Mouse (Mus musculus) CH12.LX (cell line): ENCODE data around the gene Spen. TPM values are rescaled to one million over a fixed set of nuclear protein-coding genes. Genes with fewer than 3 reads are reported as not detected.

Experiments used
- DNase-seq: peaks from one replicate; pipeline ENCODE4 v3.0.0-alpha.2; 2013; ENCODE audit errors: extremely low read depth
- H3K27ac ChIP-seq: 2 replicates; pipeline ENCODE4 v1.5.1; 2012; ENCODE audit warnings: low read depth, mild to moderate bottlenecking, control low read depth, moderate library complexity; ENCODE audit not compliant: insufficient read depth
- H3K27me3 ChIP-seq: replicated peaks from 2 replicates; pipeline ENCODE3; 2012; ENCODE audit warnings: inconsistent platforms
- H3K36me3 ChIP-seq, 2 experiments: replicated peaks in 1 of 2; 2 replicates each; pipeline versions ENCODE3 to v1.6.1; 2012; ENCODE audit warnings: inconsistent platforms in 1 of 2, low read length in 1 of 2, mild to moderate bottlenecking in 1 of 2, mixed read lengths in 1 of 2, moderate library complexity in 1 of 2; ENCODE audit not compliant: control insufficient read depth in 1 of 2, insufficient read depth in 1 of 2
- H3K4me1 ChIP-seq, 2 experiments: 2 replicates each; pipeline ENCODE4 v1.6.1; 2012; ENCODE audit warnings: inconsistent platforms in 1 of 2, moderate library complexity in 1 of 2; ENCODE audit not compliant: insufficient read depth in 2 of 2, control insufficient read depth in 1 of 2
- H3K4me2 ChIP-seq: 2 replicates; pipeline ENCODE4 v1.6.1; 2012; ENCODE audit warnings: low read depth, mild to moderate bottlenecking, control low read depth; ENCODE audit not compliant: poor library complexity, insufficient read depth, severe bottlenecking
- H3K4me3 ChIP-seq, 3 experiments: fragments of 150-350 bp in 1 of 3; sonication (generic) in 1 of 3; replicated peaks in 1 of 3; 2 replicates each; pipeline versions ENCODE3 to v1.5.1; 2011 to 2012; ENCODE audit warnings: low read depth in 2 of 3, low read length in 2 of 3, mild to moderate bottlenecking in 2 of 3, moderate library complexity in 2 of 3, control low read depth in 1 of 3, improper control_type of control experiment in 1 of 3, inconsistent platforms in 1 of 3, mixed read lengths in 1 of 3; ENCODE audit not compliant: poor library complexity in 1 of 3
- H3K79me2 ChIP-seq: replicated peaks from 2 replicates; pipeline ENCODE4 v1.6.1; 2012; ENCODE audit warnings: mild to moderate bottlenecking, moderate library complexity; ENCODE audit not compliant: control insufficient read depth, poor library complexity, insufficient read depth, severe bottlenecking; ENCODE audit errors: extremely low read depth
- H3K9ac ChIP-seq: 2 replicates; pipeline ENCODE4 v1.6.1; 2012; ENCODE audit warnings: low read depth, mild to moderate bottlenecking, control low read depth, moderate library complexity; ENCODE audit not compliant: insufficient read depth
- H3K9me3 ChIP-seq: replicated peaks from 2 replicates; pipeline ENCODE3; 2012; ENCODE audit warnings: low read length, inconsistent platforms, mixed read lengths
- BHLHE40 ChIP-seq: IDR thresholded peaks from 2 replicates; pipeline ENCODE4 v1.6.1; 2011; ENCODE audit warnings: mild to moderate bottlenecking, low read depth, low read length, improper control_type of control experiment
- CHD1 ChIP-seq: IDR thresholded peaks from 2 replicates; pipeline ENCODE4 v1.6.1; 2012; ENCODE audit warnings: low read depth, low read length, improper control_type of control experiment, inconsistent platforms
- CHD2 ChIP-seq: IDR thresholded peaks from 2 replicates; pipeline ENCODE4 v1.6.1; 2011; ENCODE audit warnings: low read length, improper control_type of control experiment
- CTCF ChIP-seq, 2 experiments: IDR thresholded peaks in 1 of 2; conservative IDR thresholded peaks in 1 of 2; 2 replicates each; pipeline ENCODE4 v1.5.1; 2011 to 2012; ENCODE audit warnings: low read depth in 2 of 2, low read length in 2 of 2, improper control_type of control experiment in 1 of 2, inconsistent platforms in 1 of 2, mild to moderate bottlenecking in 1 of 2, moderate library complexity in 1 of 2
- E2F4 ChIP-seq: IDR thresholded peaks from 2 replicates; pipeline ENCODE4 v1.6.1; 2011; ENCODE audit warnings: low read depth, low read length, improper control_type of control experiment; ENCODE audit not compliant: insufficient replicate concordance
- ELF1 ChIP-seq: IDR thresholded peaks from 2 replicates; pipeline ENCODE4 v1.6.1; 2014; ENCODE audit warnings: low read depth, mild to moderate bottlenecking, inconsistent platforms, low read length, improper control_type of control experiment
- ETS1 ChIP-seq: conservative IDR thresholded peaks from 2 replicates; pipeline ENCODE4 v1.6.1; 2012; ENCODE audit warnings: low read depth, mild to moderate bottlenecking, inconsistent platforms, low read length, improper control_type of control experiment, moderate library complexity
- GABPA ChIP-seq: IDR thresholded peaks from 2 replicates; pipeline ENCODE4 v1.6.1; 2012; ENCODE audit warnings: low read depth, low read length, improper control_type of control experiment, inconsistent platforms; ENCODE audit not compliant: insufficient replicate concordance
- HCFC1 ChIP-seq: IDR thresholded peaks from 2 replicates; pipeline ENCODE4 v1.6.1; 2012; ENCODE audit warnings: low read depth, mild to moderate bottlenecking, inconsistent platforms, low read length, improper control_type of control experiment
- JUN ChIP-seq: IDR thresholded peaks from 2 replicates; pipeline ENCODE4 v1.6.1; 2011; ENCODE audit warnings: low read depth, mild to moderate bottlenecking, low read length, improper control_type of control experiment, moderate library complexity; ENCODE audit not compliant: insufficient read depth
- MAFK ChIP-seq: IDR thresholded peaks from 2 replicates; pipeline ENCODE4 v1.6.1; 2011; ENCODE audit warnings: low read length, improper control_type of control experiment; ENCODE audit not compliant: insufficient replicate concordance
- MAZ ChIP-seq: IDR thresholded peaks from 2 replicates; pipeline ENCODE4 v1.6.1; 2012; ENCODE audit warnings: low read depth, mild to moderate bottlenecking, inconsistent platforms, low read length, improper control_type of control experiment, moderate library complexity
- MYC ChIP-seq: IDR thresholded peaks from 2 replicates; pipeline ENCODE4 v1.6.1; 2011; ENCODE audit warnings: low read depth, mild to moderate bottlenecking, improper control_type of control experiment, low read length
- NELFE ChIP-seq: IDR thresholded peaks from 2 replicates; pipeline ENCODE4 v1.6.1; 2011; ENCODE audit warnings: low read depth, low read length, improper control_type of control experiment
- POLR2A ChIP-seq: IDR thresholded peaks from 2 replicates; pipeline ENCODE4 v1.6.1; 2011; ENCODE audit warnings: low read depth, mild to moderate bottlenecking, improper control_type of control experiment, low read length
- RAD21 ChIP-seq: IDR thresholded peaks from 2 replicates; pipeline ENCODE4 v1.6.1; 2011; ENCODE audit warnings: low read depth, mild to moderate bottlenecking, low read length, improper control_type of control experiment, moderate library complexity
- RCOR1 ChIP-seq: conservative IDR thresholded peaks from 2 replicates; pipeline ENCODE4 v1.6.1; 2012; ENCODE audit warnings: low read depth, mild to moderate bottlenecking, inconsistent platforms, low read length, improper control_type of control experiment
- SIN3A ChIP-seq: IDR thresholded peaks from 2 replicates; pipeline ENCODE4 v1.6.1; 2012; ENCODE audit warnings: low read length, improper control_type of control experiment, inconsistent platforms
- SMC3 ChIP-seq: IDR thresholded peaks from 2 replicates; pipeline ENCODE4 v1.6.1; 2011; ENCODE audit warnings: low read depth, low read length, improper control_type of control experiment
- TCF12 ChIP-seq: IDR thresholded peaks from 2 replicates; pipeline ENCODE4 v1.6.1; 2014; ENCODE audit warnings: low read depth, mild to moderate bottlenecking, inconsistent platforms, low read length, improper control_type of control experiment
- UBTF ChIP-seq: IDR thresholded peaks from 2 replicates; pipeline ENCODE4 v1.6.1; 2012; ENCODE audit warnings: low read depth, mild to moderate bottlenecking, inconsistent platforms, low read length, improper control_type of control experiment, moderate library complexity
- USF2 ChIP-seq: conservative IDR thresholded peaks from 2 replicates; pipeline ENCODE4 v1.6.1; 2011; ENCODE audit warnings: low read depth, low read length, improper control_type of control experiment
- ZKSCAN1 ChIP-seq: IDR thresholded peaks from 2 replicates; pipeline ENCODE4 v1.6.1; 2012; ENCODE audit warnings: low read depth, inconsistent platforms, low read length, improper control_type of control experiment, borderline replicate concordance
- ZMIZ1 ChIP-seq: IDR thresholded peaks from 2 replicates; pipeline ENCODE4 v1.6.1; 2012; ENCODE audit warnings: low read depth, mild to moderate bottlenecking, inconsistent platforms, low read length, improper control_type of control experiment
- ZNF384 ChIP-seq: IDR thresholded peaks from 2 replicates; pipeline ENCODE4 v1.6.1; 2012; ENCODE audit warnings: low read depth, low read length, improper control_type of control experiment, inconsistent platforms
- dilution Hi-C: fragments of 300-500 bp; cut with MboI; formaldehyde crosslinking; loops from 2 replicates; pipeline ENCODE4 v1.14.3; 2020; ENCODE audit warnings: low sequenced_read_pairs; ENCODE audit not compliant: extremely low pct_unique_long_range_greater_than_20kb, extremely low pct_ligation_motif_present
- in situ Hi-C: fragments of 300-500 bp; cut with MboI; formaldehyde crosslinking; loops from 3 replicates; pipeline ENCODE4 v1.14.3; 2019; ENCODE audit warnings: low sequenced_read_pairs, low pct_ligation_motif_present, low pct_unique_long_range_greater_than_20kb, mixed read lengths
- polyA plus RNA-seq: library from polyadenylated mRNA; unstranded; fragments of >175 nt; gene quantifications from 2 replicates; pipeline ENCODE4 v1.2.1, GENCODE M21; 2012; ENCODE audit warnings: low read depth; ENCODE audit not compliant: insufficient read length
- total RNA-seq, 2 experiments: library from RNA; depleted of rRNA; stranded (reverse); fragments of 300-350 nt in 1 of 2; fragments of >200 nt in 1 of 2; gene quantifications; 2 replicates each; pipeline ENCODE4 v1.2.3; 2012 to 2014

Gene Spen
- total and polyA plus RNA-seq, 3 experiments: 4.0 to 21.6 (median 10.2) TPM

- in situ Hi-C loops: no loop called here
- H3K4me2 ChIP-seq: peak overlapping the region; percentile 82; the same call in 1 of the 2 replicates
- peaks cover 12 to 36% of the 10 kb centered on the region in 2 experiments for H3K4me1 ChIP-seq
- H3K36me3 ChIP-seq: no peaks in the 10 kb centered on the region
- no peaks in the 10 kb centered on the region for H3K9me3 ChIP-seq
- H3K27ac ChIP-seq: no peak overlapping the region
- H3K9ac ChIP-seq: peak overlapping the region; percentile 41
- H3K27me3 ChIP-seq: peaks cover 1% of the 10 kb centered on the region
- peak overlapping the region in 1 of 3 experiments; percentile 48 for H3K4me3 ChIP-seq
- no peak for TF ChIP-seq USF2
- TF ChIP-seq RCOR1: no peak
- TF ChIP-seq TCF12: no peak
- no peak for TF ChIP-seq CHD1
- no peak for TF ChIP-seq SMC3
- TF ChIP-seq CHD2: no peak
- TF ChIP-seq ZMIZ1: no peak
- no peak for TF ChIP-seq ZKSCAN1
- TF ChIP-seq, all 38 proteins: peak for 0
- H3K79me2 ChIP-seq: no peaks in the 10 kb centered on the region
- no peak for DNase-seq
- dilution Hi-C loops: no loop called here
These were observed 111.3 kb downstream of the Spen start for GRCm38 (mm10) chr4:141426796-141427745.

- dilution Hi-C loops: no loop called here
- in situ Hi-C loops: no loop called here
- peak overlapping the region; percentile 82 for H3K4me2 ChIP-seq
- no peaks in the 10 kb centered on the region for H3K79me2 ChIP-seq
- peaks cover 12 to 40% of the 10 kb centered on the region in 2 experiments for H3K4me1 ChIP-seq
- peak overlapping the region; percentile 66; the same call in 1 of the 2 replicates for H3K27ac ChIP-seq
- peak overlapping the region; percentile 50 to 63 (median 58) for H3K4me3 ChIP-seq
- peak; percentile 89 for DNase-seq
- peak overlapping the region; percentile 41 for H3K9ac ChIP-seq
- peaks cover 1% of the 10 kb centered on the region for H3K27me3 ChIP-seq
- no peaks in the 10 kb centered on the region for H3K36me3 ChIP-seq
- no peaks in the 10 kb centered on the region for H3K9me3 ChIP-seq
- no peak for TF ChIP-seq GABPA
- TF ChIP-seq CHD2: peak; percentile 87
- TF ChIP-seq MYC: no peak
- peak; percentile 24; the same call in 1 of the 2 replicates for TF ChIP-seq HCFC1
- TF ChIP-seq ZMIZ1: peak; percentile 52; the same call in 1 of the 2 replicates
- peak; percentile 87 for TF ChIP-seq BHLHE40
- TF ChIP-seq POLR2A: peak; percentile 48
- no peak for TF ChIP-seq RAD21
- TF ChIP-seq CTCF (conservative IDR thresholded peaks at IDR 0.05 in 1 of 2, IDR thresholded peaks at IDR 0.05 in 1 of 2; ENCODE audit: low read depth in 2 of 2, low read length in 2 of 2): no peak
- peak; percentile 97 for TF ChIP-seq MAZ
- TF ChIP-seq ZNF384: no peak
- TF ChIP-seq TCF12: peak; percentile 86
- 0 out of 2 replicates have a peak, but pooled peaks have one; percentile 72 for TF ChIP-seq RCOR1
- no peak; the same call in 1 of the 2 replicates for TF ChIP-seq ELF1
- no peak for TF ChIP-seq E2F4
- no peak; the same call in 1 of the 2 replicates for TF ChIP-seq SIN3A
- no peak for TF ChIP-seq ZKSCAN1
- TF ChIP-seq MAFK: 0 out of 2 replicates have a peak, but pooled peaks have one; percentile 27
- TF ChIP-seq USF2: no peak
- TF ChIP-seq ETS1: peak; percentile 92
- peak; percentile 59 for TF ChIP-seq NELFE
- TF ChIP-seq UBTF: 0 out of 2 replicates have a peak, but pooled peaks have one; percentile 42
- TF ChIP-seq JUN: peak; percentile 46; the same call in 1 of the 2 replicates
These were observed 112.6 kb downstream of the Spen start for GRCm38 (mm10) chr4:141425484-141426479.
